ENCODE assay signal across 28 mouse cellular contexts in genomic region chr2:92971069-92971468, GRCm38 (mm10). TPM values are rescaled to one million over a fixed set of nuclear protein-coding genes. Genes with fewer than 3 reads are reported as not detected.
A peak's percentile ranks its signal among the peaks of the same experiment; 100 is the strongest.
DNase-seq lines count a peak whose midpoint lies in the region; ATAC-seq and TF ChIP-seq lines count a peak whose summit lies in the region.
"Had no signal": no experiment of that assay in that cellular context is flagged by ENCODE, and none has a peak within 500 bp of the region (broad histone marks: within the 10 kb centered on the region; RNA-seq: fewer than 3 reads in every experiment).

No protein-coding gene starts in this region.

- WGBS in liver, embryonic 13.5 days (ENCODE audit: insufficient replicate concordance) = 26% methylated on average over 9 of the region's 9 CpGs
- 28% methylated on average over 9 of the region's 9 CpGs for WGBS in liver, embryonic 12.5 days (ENCODE audit: insufficient replicate concordance)
- 15% methylated on average over 9 of the region's 9 CpGs for WGBS in thymus, adult 2 months

- TF ChIP-seq POLR2A in thymus, adult 2 months (IDR thresholded peaks at IDR 0.05; ENCODE audit: control insufficient read depth, extremely low read depth, insufficient read depth, low read length, poor library complexity) = no peak

- H3K9ac ChIP-seq in liver, embryonic 13.5 days = no peak overlapping the region
- H3K9ac ChIP-seq in liver, embryonic 12.5 days = no peak overlapping the region
- H3K9ac ChIP-seq: forebrain, embryonic 13.5 days; heart, embryonic 13.5 days; hindbrain, embryonic 12.5 days; hindbrain, embryonic 15.5 days had no signal

- H3K4me3 ChIP-seq in liver, embryonic 13.5 days (replicated peaks) = no peak overlapping the region
- no peak overlapping the region for H3K4me3 ChIP-seq in liver, embryonic 12.5 days
- no peak overlapping the region for H3K4me3 ChIP-seq in thymus, adult 2 months (ENCODE audit: control insufficient read depth, insufficient read depth, low read length)
- H3K4me3 ChIP-seq: forebrain, embryonic 10.5 days; forebrain, embryonic 13.5 days; heart, adult 2 months; heart, embryonic 10.5 days; heart, embryonic 13.5 days; hindbrain, embryonic 12.5 days; hindbrain, embryonic 15.5 days had no signal

- H3K4me2 ChIP-seq in liver, embryonic 13.5 days = no peak overlapping the region
- H3K4me2 ChIP-seq in liver, embryonic 12.5 days = no peak overlapping the region
- H3K4me2 ChIP-seq: forebrain, embryonic 13.5 days; heart, embryonic 13.5 days; hindbrain, embryonic 12.5 days; hindbrain, embryonic 15.5 days had no signal

- no peaks in the 10 kb centered on the region for H3K27me3 ChIP-seq in liver, embryonic 13.5 days
- H3K27me3 ChIP-seq in liver, embryonic 12.5 days (replicated peaks) = no peaks in the 10 kb centered on the region
- no peaks in the 10 kb centered on the region for H3K27me3 ChIP-seq in thymus, adult 2 months (ENCODE audit: control insufficient read depth, insufficient read depth, low read length)
- H3K27me3 ChIP-seq: forebrain, embryonic 13.5 days; heart, embryonic 13.5 days; hindbrain, embryonic 12.5 days; hindbrain, embryonic 15.5 days had no signal

- TF ChIP-seq CTCF in thymus, adult 2 months (IDR thresholded peaks at IDR 0.05; ENCODE audit: borderline replicate concordance, control insufficient read depth, extremely low read depth, insufficient read depth, low read length, poor library complexity) = no peak

- peaks cover 15% of the 10 kb centered on the region for H3K4me1 ChIP-seq in liver, embryonic 13.5 days (replicated peaks)
- H3K4me1 ChIP-seq in liver, embryonic 12.5 days = peaks cover 38% of the 10 kb centered on the region
- peaks cover 62% of the 10 kb centered on the region for H3K4me1 ChIP-seq in thymus, adult 2 months (replicated peaks; ENCODE audit: control insufficient read depth, insufficient read depth, low read length)

- ATAC-seq in liver, embryonic 13.5 days (ENCODE audit: low read depth) = peak; percentile 34; the same call in 1 of the 2 replicates
- no peak for ATAC-seq in liver, embryonic 12.5 days
- peak; percentile 67 for ATAC-seq in megakaryocyte-erythroid progenitor cell, adult 5-6 weeks (replicated peaks; ENCODE audit: low FRiP score, low TSS enrichment, poor library complexity, severe bottlenecking)
- ATAC-seq: activated CD4-positive, CD25-positive, alpha-beta regulatory T cell, adult 4 months; forebrain, embryonic 13.5 days; forebrain, embryonic 16.5 days had no signal

- H3K9me3 ChIP-seq in liver, embryonic 13.5 days (replicated peaks) = no peaks in the 10 kb centered on the region
- no peaks in the 10 kb centered on the region for H3K9me3 ChIP-seq in liver, embryonic 12.5 days (replicated peaks)
- H3K9me3 ChIP-seq: forebrain, embryonic 10.5 days; forebrain, embryonic 13.5 days; heart, embryonic 10.5 days; heart, embryonic 13.5 days; hindbrain, embryonic 12.5 days; hindbrain, embryonic 15.5 days had no signal

- intact Hi-C loops in heart, postnatal 25 days (cut with DNase I) = no loop called here

- peaks cover 40% of the 10 kb centered on the region for H3K36me3 ChIP-seq in liver, embryonic 13.5 days
- H3K36me3 ChIP-seq in liver, embryonic 12.5 days = peaks cover 45% of the 10 kb centered on the region
- H3K36me3 ChIP-seq in thymus, adult 2 months (ENCODE audit: control insufficient read depth, insufficient read depth, low read length) = no peaks in the 10 kb centered on the region

- H3K27ac ChIP-seq in liver, embryonic 13.5 days = no peak overlapping the region
- H3K27ac ChIP-seq in liver, embryonic 12.5 days = no peak overlapping the region
- H3K27ac ChIP-seq in thymus, adult 2 months (ENCODE audit: control insufficient read depth, insufficient read depth, low read length) = peak overlapping the region; percentile 87
- H3K27ac ChIP-seq: forebrain, embryonic 10.5 days; forebrain, embryonic 13.5 days; heart, adult 2 months; heart, embryonic 10.5 days; heart, embryonic 13.5 days; hindbrain, embryonic 12.5 days; hindbrain, embryonic 15.5 days had no signal

- no peak for DNase-seq in liver, embryonic 13.5 days
- no peak for DNase-seq in thymus, adult 2 months
- DNase-seq in thymus, postnatal 36 days = no peak
- DNase-seq in MEL-GATA-1-ER (ENCODE audit: extremely low read depth, low read depth) = peak; percentile 63
- DNase-seq in right cerebral cortex, postnatal 10 days (ENCODE audit: low spot score in 2 of 2) = no peak
- DNase-seq in heart, postnatal 25 days (ENCODE audit: low spot score) = no peak
- DNase-seq: adrenal gland, adult 8-10 months; adrenal gland, postnatal 25 days; cerebellum, adult 11-12 months; cerebellum, adult 8-10 months; cerebellum, postnatal 10 days; cerebellum, postnatal 36 days; gastrocnemius, postnatal 10 days; gastrocnemius, postnatal 36 days; heart, adult 2 months; heart, postnatal 14 days had no signal

RNA-seq across cellular contexts. Expression of gene Syt13, which starts 56.2 kb away (rescaled TPM):
- 0.16 and 0.22 TPM in 2 replicates for polyA plus RNA-seq in liver, embryonic 13.5 days (2015; fragmentation: Nextera tagmentation; extraction: Ambion mirVana)
- 0.43 and 0.44 TPM in 2 replicates for polyA plus RNA-seq in liver, embryonic 12.5 days (2016; fragmentation: Nextera tagmentation; extraction: Ambion mirVana)
- 51.8 and 59.6 TPM in 2 replicates for polyA plus RNA-seq in thymus, adult 2 months (2012; rRNA removed)
- total RNA-seq in megakaryocyte-erythroid progenitor cell, adult 5-6 weeks (2014; fragmentation: Nextera tagmentation) = not detected in 2 replicates
- total RNA-seq in megakaryocyte-erythroid progenitor cell, adult 5-6 weeks (2017) = not detected in 2 replicates
- total RNA-seq in heart, postnatal 25 days (2021) = under 1 TPM; 0.18 to 0.25 TPM
- total RNA-seq: granulocyte monocyte progenitor cell, adult 5-6 weeks; hematopoietic stem cell, adult 5-6 weeks had no signal
- polyA plus RNA-seq: activated CD4-positive, CD25-positive, alpha-beta regulatory T cell, adult 4 months had no signal

Comparison
In these comparisons a context has a peak if more than half of its experiments do, and no peak if none do; other contexts are left out.
1. RNA of gene Syt13, which starts 56.2 kb away (polyA plus RNA-seq): 51.8 to 59.6 TPM in thymus, adult 2 months; 0.43 to 0.44 TPM in liver, embryonic 12.5 days and 0.16 to 0.22 TPM in liver, embryonic 13.5 days; every median in the first group is over 10 times any median in the second.